Mouse (Mus musculus): ENCODE measurements around the gene Nceh1. TPM values are rescaled to one million over a fixed set of nuclear protein-coding genes. Genes with fewer than 3 reads are reported as not detected.
A peak's percentile ranks its signal among the peaks of the same experiment; 100 is the strongest.

The Nceh1 gene
- polyA plus RNA-seq, 1 experiment from 2014 or later: 4.1 TPM

DNA sequence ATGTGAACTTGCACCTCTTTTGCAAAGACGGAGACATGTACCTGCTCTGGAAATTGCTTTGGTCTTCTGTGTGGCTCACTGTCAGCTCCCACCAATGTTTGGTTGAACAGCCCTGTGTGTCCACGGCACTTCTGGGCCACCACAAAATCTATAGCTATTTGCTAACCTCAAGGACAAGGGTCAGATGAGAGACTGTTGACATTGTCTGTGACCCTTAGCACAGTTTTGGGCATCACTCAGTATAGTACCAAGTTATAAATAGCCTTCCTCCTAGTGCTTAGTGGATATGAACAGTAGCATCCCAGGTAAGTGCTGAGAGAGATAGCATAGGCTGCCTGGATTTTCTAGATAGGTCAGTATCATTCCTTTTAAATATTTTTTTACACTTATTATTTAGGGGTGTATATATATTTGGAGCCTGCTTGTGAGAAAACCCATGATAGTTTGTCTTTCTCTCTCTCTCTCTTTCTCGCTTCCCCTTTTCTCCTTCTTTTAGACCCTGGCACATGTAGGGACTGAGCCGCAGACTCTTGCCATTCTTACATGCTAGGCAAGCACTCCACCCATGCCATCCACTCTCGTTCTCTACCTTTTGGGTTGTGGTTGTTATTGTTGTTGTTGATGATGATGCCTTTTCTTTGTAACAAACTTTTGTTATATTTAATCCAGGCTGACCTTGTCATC, 19.1 kb downstream of the Nceh1 start:
- WGBS: 76% methylated on average over 5 of the region's 5 CpGs
- no peak for DNase-seq
- H3K36me3 ChIP-seq (ENCODE audit: insufficient read depth): no peaks in the 10 kb centered on the region
- H3K4me2 ChIP-seq: no peak overlapping the region
- H3K4me1 ChIP-seq (ENCODE audit: insufficient read depth): no peaks in the 10 kb centered on the region
- H3K9ac ChIP-seq: no peak overlapping the region
- no peak overlapping the region for H3K4me3 ChIP-seq (ENCODE audit: low read depth, low read length)
- H3K27me3 ChIP-seq (ENCODE audit: insufficient read depth, low read length): no peaks in the 10 kb centered on the region
- ATAC-seq (ENCODE audit: insufficient read depth): no peak
- H3K27ac ChIP-seq (ENCODE audit: low read depth): no peak overlapping the region
- no peak for TF ChIP-seq CTCF (IDR thresholded peaks at IDR 0.05; ENCODE audit: low read depth)
- no peaks in the 10 kb centered on the region for H3K9me3 ChIP-seq (ENCODE audit: low read depth, low read length)

DNA sequence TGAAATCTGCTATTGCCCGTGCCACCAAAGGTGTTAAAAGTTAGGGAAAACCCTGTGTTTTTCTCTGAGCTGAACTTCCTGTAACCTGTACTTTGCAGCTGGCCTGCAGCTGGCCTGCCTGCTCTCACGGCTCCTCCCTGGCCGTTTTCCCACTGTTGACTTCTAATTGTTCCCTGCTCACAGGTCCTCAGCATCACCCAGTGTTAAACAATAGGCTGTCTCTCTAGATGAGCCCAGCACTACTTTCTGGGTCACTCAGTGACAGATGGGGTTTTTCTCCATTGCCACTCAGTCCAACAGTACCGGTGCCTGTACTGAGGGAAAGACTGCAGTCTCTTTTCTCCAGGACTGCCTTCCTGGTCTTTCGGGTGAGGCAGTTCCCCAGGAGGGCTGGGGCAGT, 22.3 kb downstream of the Nceh1 start:
- Histone ChIP-seq H3K4me3 (ENCODE audit: low read depth, low read length) (no peak overlapping the region), H3K4me1 (ENCODE audit: insufficient read depth) (no peaks in the 10 kb centered on the region), H3K9me3 (ENCODE audit: low read depth, low read length) (no peaks in the 10 kb centered on the region), H3K9ac (no peak overlapping the region), H3K27ac (ENCODE audit: low read depth) (peak overlapping the region; percentile 38; the same call in 1 of the 2 replicates), H3K27me3 (ENCODE audit: insufficient read depth, low read length) (no peaks in the 10 kb centered on the region), H3K4me2 (no peak overlapping the region), H3K36me3 (ENCODE audit: insufficient read depth) (no peaks in the 10 kb centered on the region)
- ATAC-seq (ENCODE audit: insufficient read depth) (peak; percentile 35; the same call in 1 of the 2 replicates), DNase-seq (peak; percentile 45)
- TF ChIP-seq CTCF (IDR thresholded peaks at IDR 0.05; ENCODE audit: low read depth): no peak
- 22% methylated on average over 5 of the region's 5 CpGs for WGBS

DNA sequence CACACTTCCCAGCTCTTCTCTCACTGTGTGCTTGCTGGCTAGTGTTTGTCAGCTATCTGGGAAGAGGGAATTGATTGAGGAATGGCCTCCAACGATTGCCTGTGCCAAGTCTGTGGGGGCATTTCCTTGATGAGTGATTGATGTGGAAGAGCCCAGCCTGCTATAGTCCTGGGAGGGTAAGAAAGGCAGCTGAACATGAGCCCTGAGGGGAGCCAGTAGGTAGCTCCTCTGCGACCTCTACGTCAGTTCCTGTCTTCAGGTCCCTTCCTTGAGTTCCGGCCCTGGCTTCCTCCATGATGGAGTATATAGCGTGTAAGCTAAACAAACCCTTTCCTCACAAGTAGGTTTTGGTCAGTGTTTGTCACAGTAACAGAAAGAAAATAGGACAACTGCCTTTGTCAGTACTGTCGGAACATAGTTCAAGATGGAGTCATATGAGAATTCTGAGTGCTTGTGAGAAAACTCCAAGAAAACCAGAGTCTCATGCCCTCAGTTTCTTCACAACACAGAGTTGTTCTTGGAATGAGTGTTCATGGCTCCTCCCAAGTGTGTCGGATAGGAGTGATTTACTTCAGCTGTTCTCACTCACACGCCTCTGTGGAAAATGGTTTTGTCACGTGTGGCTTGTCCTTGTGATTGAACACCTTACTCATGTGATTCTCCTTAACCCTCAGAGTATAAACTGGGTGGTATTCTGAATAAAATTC, 22.9 kb downstream of the Nceh1 start:
- Histone ChIP-seq H3K9ac (no peak overlapping the region), H3K4me3 (ENCODE audit: low read depth, low read length) (no peak overlapping the region), H3K9me3 (ENCODE audit: low read depth, low read length) (no peaks in the 10 kb centered on the region), H3K27ac (ENCODE audit: low read depth) (peak overlapping the region; percentile 38; the same call in 1 of the 2 replicates), H3K4me2 (no peak overlapping the region), H3K27me3 (ENCODE audit: insufficient read depth, low read length) (no peaks in the 10 kb centered on the region), H3K36me3 (ENCODE audit: insufficient read depth) (no peaks in the 10 kb centered on the region), H3K4me1 (ENCODE audit: insufficient read depth) (no peaks in the 10 kb centered on the region)
- 55% methylated on average over 9 of the region's 9 CpGs for WGBS
- ATAC-seq (ENCODE audit: insufficient read depth) (peak; percentile 21; the same call in 1 of the 2 replicates), DNase-seq (peak; percentile 14)
- no peak for TF ChIP-seq CTCF (IDR thresholded peaks at IDR 0.05; ENCODE audit: low read depth)

DNA sequence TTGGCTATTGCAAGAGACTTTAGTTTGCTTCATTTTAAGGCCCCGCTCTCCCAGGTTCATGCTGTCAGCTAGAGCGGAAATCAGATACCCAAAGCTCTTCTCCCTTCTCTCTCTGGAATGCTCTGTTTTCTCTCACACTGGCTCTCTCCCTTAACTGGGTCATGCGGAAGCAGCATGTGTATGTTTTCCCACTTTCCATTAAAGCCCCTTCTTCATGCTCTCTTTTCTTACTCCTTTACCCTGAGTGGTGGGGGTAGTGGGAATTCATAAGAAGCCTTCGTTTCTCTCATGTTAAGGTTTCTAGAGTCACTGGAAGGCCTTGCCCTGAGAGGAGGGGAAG, 23.4 kb downstream of the Nceh1 start:
- TF ChIP-seq CTCF (IDR thresholded peaks at IDR 0.05; ENCODE audit: low read depth): no peak
- no peaks in the 10 kb centered on the region for H3K9me3 ChIP-seq (ENCODE audit: low read depth, low read length)
- no peak overlapping the region for H3K4me2 ChIP-seq
- no peaks in the 10 kb centered on the region for H3K4me1 ChIP-seq (ENCODE audit: insufficient read depth)
- DNase-seq: no peak
- no peak overlapping the region for H3K4me3 ChIP-seq (ENCODE audit: low read depth, low read length)
- no peaks in the 10 kb centered on the region for H3K27me3 ChIP-seq (ENCODE audit: insufficient read depth, low read length)
- H3K36me3 ChIP-seq (ENCODE audit: insufficient read depth): no peaks in the 10 kb centered on the region
- no peak overlapping the region for H3K27ac ChIP-seq (ENCODE audit: low read depth)
- 60% methylated on average over 4 of the region's 4 CpGs for WGBS
- H3K9ac ChIP-seq: no peak overlapping the region
- ATAC-seq (ENCODE audit: insufficient read depth): no peak

DNA sequence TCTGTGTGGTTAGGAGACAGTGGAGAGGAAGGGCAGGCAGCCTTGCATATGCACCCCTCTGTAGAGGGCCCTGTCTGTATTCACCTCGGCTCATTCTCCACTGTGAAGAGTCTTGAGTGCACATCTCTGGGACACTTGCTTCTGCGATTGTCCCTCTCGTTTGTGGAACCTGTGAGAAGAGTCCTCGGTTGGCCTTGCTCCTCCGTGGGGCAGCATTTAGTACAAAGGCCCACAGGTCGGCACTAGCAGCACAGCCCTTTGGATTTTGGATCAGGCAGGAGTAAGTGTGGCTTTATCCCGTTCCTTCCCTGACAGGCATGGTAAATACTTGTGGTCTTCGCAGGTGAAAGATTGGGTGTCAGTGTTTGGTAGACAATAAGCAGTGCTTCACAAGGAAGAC, 23.8 kb downstream of the Nceh1 start:
- no peak for ATAC-seq (ENCODE audit: insufficient read depth)
- Histone ChIP-seq H3K27me3 (ENCODE audit: insufficient read depth, low read length) (no peaks in the 10 kb centered on the region), H3K9me3 (ENCODE audit: low read depth, low read length) (no peaks in the 10 kb centered on the region), H3K9ac (no peak overlapping the region), H3K4me2 (no peak overlapping the region), H3K4me1 (ENCODE audit: insufficient read depth) (no peaks in the 10 kb centered on the region), H3K27ac (ENCODE audit: low read depth) (no peak overlapping the region), H3K36me3 (ENCODE audit: insufficient read depth) (no peaks in the 10 kb centered on the region), H3K4me3 (ENCODE audit: low read depth, low read length) (no peak overlapping the region)
- 65% methylated on average over 8 of the region's 8 CpGs for whole genome bisulfite sequencing
- DNase-seq: no peak
- TF ChIP-seq CTCF (IDR thresholded peaks at IDR 0.05; ENCODE audit: low read depth): no peak

DNA sequence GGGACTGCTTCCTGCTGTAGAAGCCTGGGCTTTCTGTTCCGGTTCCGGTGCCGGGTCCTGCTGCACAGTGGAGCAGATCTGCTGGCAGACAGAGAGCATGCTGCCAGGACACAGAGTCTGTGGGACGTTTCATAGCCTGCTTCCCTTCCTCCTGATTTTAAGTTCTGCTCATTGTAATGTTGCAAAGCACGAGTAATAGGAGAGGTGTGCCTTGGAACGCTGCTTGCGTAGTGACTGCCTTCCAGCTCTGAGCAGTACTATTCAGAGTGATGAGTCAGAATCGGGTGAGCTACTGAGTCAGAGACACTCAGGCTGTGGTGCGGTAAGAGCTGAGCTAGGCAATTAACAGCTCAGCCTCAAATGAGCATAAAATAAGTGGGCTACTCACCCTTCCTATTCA, 26.9 kb downstream of the Nceh1 start:
- Histone ChIP-seq H3K4me1 (ENCODE audit: insufficient read depth) (no peaks in the 10 kb centered on the region), H3K4me3 (ENCODE audit: low read depth, low read length) (no peak overlapping the region), H3K27me3 (ENCODE audit: insufficient read depth, low read length) (no peaks in the 10 kb centered on the region), H3K9ac (no peak overlapping the region), H3K27ac (ENCODE audit: low read depth) (no peak overlapping the region), H3K4me2 (no peak overlapping the region), H3K9me3 (ENCODE audit: low read depth, low read length) (no peaks in the 10 kb centered on the region), H3K36me3 (ENCODE audit: insufficient read depth) (no peaks in the 10 kb centered on the region)
- no peak for DNase-seq
- no peak for ATAC-seq (ENCODE audit: insufficient read depth)
- 85% methylated on average over 9 of the region's 9 CpGs for WGBS
- TF ChIP-seq CTCF (IDR thresholded peaks at IDR 0.05; ENCODE audit: low read depth): no peak

DNA sequence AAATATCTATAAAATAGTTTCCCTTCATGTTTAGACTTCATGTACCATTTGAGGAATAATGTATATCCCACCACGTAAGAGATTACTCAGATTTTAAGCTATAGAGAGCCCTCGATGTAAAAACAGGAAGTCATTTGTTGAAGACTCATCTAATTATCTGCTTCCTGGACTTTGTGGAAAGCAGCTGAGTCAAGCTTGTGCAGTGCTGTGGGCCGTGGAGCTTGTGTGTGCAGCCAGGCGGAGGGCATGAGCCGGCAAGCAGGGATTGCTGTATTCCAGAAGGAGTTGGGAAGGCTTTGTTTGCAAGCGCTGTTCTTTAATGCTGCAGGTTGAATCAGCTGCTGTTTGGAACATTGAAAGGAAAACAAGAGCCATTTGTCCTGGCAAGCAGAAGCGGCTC, 27.5 kb downstream of the Nceh1 start:
- DNase-seq: peak; percentile 39
- no peaks in the 10 kb centered on the region for H3K27me3 ChIP-seq (ENCODE audit: insufficient read depth, low read length)
- no peaks in the 10 kb centered on the region for H3K4me1 ChIP-seq (ENCODE audit: insufficient read depth)
- TF ChIP-seq CTCF (IDR thresholded peaks at IDR 0.05; ENCODE audit: low read depth): no peak
- no peak overlapping the region for H3K4me3 ChIP-seq (ENCODE audit: low read depth, low read length)
- no peaks in the 10 kb centered on the region for H3K9me3 ChIP-seq (ENCODE audit: low read depth, low read length)
- H3K27ac ChIP-seq (ENCODE audit: low read depth): no peak overlapping the region
- no peak for ATAC-seq (ENCODE audit: insufficient read depth)
- no peaks in the 10 kb centered on the region for H3K36me3 ChIP-seq (ENCODE audit: insufficient read depth)
- H3K9ac ChIP-seq: no peak overlapping the region
- 59% methylated on average over 7 of the region's 7 CpGs for WGBS
- H3K4me2 ChIP-seq: no peak overlapping the region
